In genomic region chr10:91376683-91377082, GRCm38 (mm10) we compare ENCODE assay signal across 35 mouse cellular contexts.
"Had no signal": no experiment of that assay in that cellular context is flagged by ENCODE, and none has a peak within 500 bp of the region (broad histone marks: within the 10 kb centered on the region; RNA-seq: fewer than 3 reads in every experiment).

No protein-coding gene starts in this region.

- H3K4me2 ChIP-seq: heart, embryonic 11.5 days; heart, embryonic 12.5 days; heart, embryonic 13.5 days; heart, embryonic 15.5 days; hindbrain, embryonic 12.5 days; hindbrain, embryonic 13.5 days; hindbrain, embryonic 14.5 days; hindbrain, embryonic 15.5 days; intestine, embryonic 15.5 days; kidney, embryonic 15.5 days had no signal

- H3K4me3 ChIP-seq: heart, embryonic 12.5 days; heart, embryonic 13.5 days; heart, embryonic 15.5 days; hindbrain, embryonic 10.5 days; hindbrain, embryonic 12.5 days; hindbrain, embryonic 13.5 days; hindbrain, embryonic 15.5 days; intestine, embryonic 15.5 days; kidney, embryonic 15.5 days; layer of hippocampus, adult 2 months; left cerebral cortex, adult 2 months had no signal

- DNase-seq: heart, postnatal 10 days; heart, postnatal 14 days; heart, postnatal 36 days; heart, postnatal 4 days; kidney, adult 11 months; kidney, adult 18-20 months; kidney, adult 2 months; kidney, adult 8-10 months; kidney, adult 9 months; kidney, postnatal 10 days; kidney, postnatal 14 days; kidney, postnatal 25 days; kidney, postnatal 36 days; kidney, postnatal 4 days; layer of hippocampus, adult 9-11 months; layer of hippocampus, postnatal 36 days had no signal

- H3K27me3 ChIP-seq: heart, embryonic 12.5 days; heart, embryonic 13.5 days; heart, embryonic 15.5 days; hindbrain, embryonic 12.5 days; hindbrain, embryonic 13.5 days; hindbrain, embryonic 15.5 days; intestine, embryonic 15.5 days; kidney, embryonic 15.5 days had no signal

- H3K9ac ChIP-seq: heart, embryonic 12.5 days; heart, embryonic 13.5 days; heart, embryonic 15.5 days; hindbrain, embryonic 12.5 days; hindbrain, embryonic 13.5 days; hindbrain, embryonic 14.5 days; hindbrain, embryonic 15.5 days; intestine, embryonic 15.5 days; kidney, embryonic 15.5 days had no signal

- H3K4me1 ChIP-seq: heart, embryonic 13.5 days; heart, embryonic 15.5 days; hindbrain, embryonic 10.5 days; hindbrain, embryonic 12.5 days; hindbrain, embryonic 13.5 days; hindbrain, embryonic 15.5 days; intestine, embryonic 15.5 days; kidney, embryonic 15.5 days had no signal

- H3K27ac ChIP-seq: heart, embryonic 13.5 days; heart, embryonic 15.5 days; hindbrain, embryonic 10.5 days; hindbrain, embryonic 12.5 days; hindbrain, embryonic 13.5 days; hindbrain, embryonic 14.5 days; hindbrain, embryonic 15.5 days; hindbrain, postnatal 0 days; intestine, embryonic 15.5 days; kidney, embryonic 15.5 days; kidney, postnatal 0 days; layer of hippocampus, adult 2 months; left cerebral cortex, adult 2 months had no signal

- H3K9me3 ChIP-seq: heart, embryonic 12.5 days; heart, embryonic 13.5 days; heart, embryonic 15.5 days; hindbrain, embryonic 10.5 days; hindbrain, embryonic 12.5 days; hindbrain, embryonic 13.5 days; hindbrain, embryonic 15.5 days; intestine, embryonic 15.5 days; kidney, embryonic 15.5 days had no signal

- ATAC-seq: hindbrain, embryonic 16.5 days; hindbrain, postnatal 0 days; inflammation-experienced regulatory T-cells, adult 6 months; intestine, embryonic 15.5 days; intestine, embryonic 16.5 days; intestine, postnatal 0 days had no signal

- H3K36me3 ChIP-seq: heart, embryonic 12.5 days; heart, embryonic 13.5 days; heart, embryonic 15.5 days; hindbrain, embryonic 10.5 days; hindbrain, embryonic 12.5 days; hindbrain, embryonic 13.5 days; hindbrain, embryonic 15.5 days; intestine, embryonic 15.5 days; kidney, embryonic 15.5 days had no signal
